Comparison of ENCODE assay signal across 8 mouse cellular contexts in genomic region chr2:157078059-157078792, GRCm38 (mm10). TPM values are rescaled to one million over a fixed set of nuclear protein-coding genes. Genes with fewer than 3 reads are reported as not detected.
DNase-seq lines count a peak whose midpoint lies in the region; ATAC-seq and TF ChIP-seq lines count a peak whose summit lies in the region.

No protein-coding gene starts in this region.

- no peaks in the 10 kb centered on the region for H3K9me3 ChIP-seq in lung, embryonic 14.5 days (ENCODE audit: low read depth, low read length)
- no peaks in the 10 kb centered on the region for H3K9me3 ChIP-seq in forebrain, embryonic 14.5 days (replicated peaks; ENCODE audit: control insufficient read depth, low read length)

- H3K36me3 ChIP-seq in lung, embryonic 14.5 days (ENCODE audit: insufficient read depth): peaks cover 23% of the 10 kb centered on the region
- peaks cover 9% of the 10 kb centered on the region; the same call in 1 of the 2 replicates for H3K36me3 ChIP-seq in forebrain, embryonic 14.5 days (ENCODE audit: control insufficient read depth, insufficient read depth, low read length)
- no peaks in the 10 kb centered on the region for H3K36me3 ChIP-seq in myocyte (ENCODE audit: control insufficient read depth, insufficient read depth)

- intact Hi-C loops in left cerebral cortex, postnatal 14 days (cut with DNase I): loop anchor here (5.0 kb wide), 2 partner anchors 36 to 201 kb away; no protein-coding TSS in a partner anchor

- no peak for TF ChIP-seq CTCF in lung, embryonic 14.5 days (IDR thresholded peaks at IDR 0.05; ENCODE audit: low read depth)
- TF ChIP-seq CTCF in brain, embryonic 14.5 days (IDR thresholded peaks at IDR 0.05; ENCODE audit: borderline replicate concordance, extremely low read depth, insufficient read depth, insufficient read length): no peak

- H3ac ChIP-seq in myocyte (ENCODE audit: control insufficient read depth, insufficient read length): peak overlapping the region; percentile 66

- ATAC-seq in lung, embryonic 14.5 days (ENCODE audit: insufficient read depth): peak; percentile 7; the same call in 1 of the 2 replicates
- ATAC-seq in forebrain, embryonic 14.5 days: peak; percentile 6
- no peak for ATAC-seq in megakaryocyte-erythroid progenitor cell, adult 5-6 weeks (replicated peaks; ENCODE audit: low FRiP score, low TSS enrichment, poor library complexity, severe bottlenecking)

- peak overlapping the region; percentile 97 for H3K27ac ChIP-seq in lung, embryonic 14.5 days (ENCODE audit: low read depth)
- peak overlapping the region; percentile 98 for H3K27ac ChIP-seq in forebrain, embryonic 14.5 days (ENCODE audit: low read depth, low read length)

- WGBS in lung, embryonic 14.5 days: under 1% methylated on average over 70 of the region's 79 CpGs
- under 1% methylated on average over 63 of the region's 79 CpGs for WGBS in forebrain, embryonic 14.5 days

- H3K4me1 ChIP-seq in lung, embryonic 14.5 days (ENCODE audit: insufficient read depth): peaks cover 40% of the 10 kb centered on the region
- peaks cover 46% of the 10 kb centered on the region for H3K4me1 ChIP-seq in forebrain, embryonic 14.5 days (ENCODE audit: control insufficient read depth, insufficient read depth, low read length)

- no peak for TF ChIP-seq POLR2A in brain, embryonic 14.5 days (IDR thresholded peaks at IDR 0.05; ENCODE audit: borderline replicate concordance, extremely low read depth, insufficient read depth, insufficient read length, poor library complexity, severe bottlenecking)
- TF ChIP-seq POLR2A in myocyte (IDR thresholded peaks at IDR 0.05; ENCODE audit: insufficient read length, low read depth): peak; percentile 15

- peak overlapping the region; percentile 96 for H3K4me2 ChIP-seq in lung, embryonic 14.5 days
- H3K4me2 ChIP-seq in forebrain, embryonic 14.5 days (ENCODE audit: low read length): peak overlapping the region; percentile 89
- H3K4me2 ChIP-seq in myocyte (ENCODE audit: low read depth): peak overlapping the region; percentile 81

- no peak for DNase-seq in lung, embryonic 14.5 days
- DNase-seq in lung, postnatal 14 days: no peak
- peak; percentile 31 for DNase-seq in brain, embryonic 14.5 days (ENCODE audit: low read depth)
- no peak for DNase-seq in forebrain, embryonic 14.5 days (ENCODE audit: low spot score)
- peak; percentile 61 for DNase-seq in kidney, postnatal 14 days
- DNase-seq in left cerebral cortex, postnatal 14 days (ENCODE audit: low spot score in 2 of 2): no peak

- H3K79me2 ChIP-seq in myocyte (ENCODE audit: control insufficient read depth, insufficient read depth): peaks cover 50% of the 10 kb centered on the region

- no peaks in the 10 kb centered on the region for H3K27me3 ChIP-seq in lung, embryonic 14.5 days (ENCODE audit: insufficient read depth, low read length)
- H3K27me3 ChIP-seq in forebrain, embryonic 14.5 days (replicated peaks; ENCODE audit: control insufficient read depth, insufficient read depth, low read length): no peaks in the 10 kb centered on the region
- no peaks in the 10 kb centered on the region for H3K27me3 ChIP-seq in myocyte (ENCODE audit: control insufficient read depth, insufficient read depth, insufficient read length)

- peak overlapping the region; percentile 95 for H3K9ac ChIP-seq in lung, embryonic 14.5 days
- peak overlapping the region; percentile 98 for H3K9ac ChIP-seq in forebrain, embryonic 14.5 days (ENCODE audit: low read length)

- peak overlapping the region; percentile 91 for H3K4me3 ChIP-seq in lung, embryonic 14.5 days (ENCODE audit: low read depth, low read length)
- peak overlapping the region; percentile 96 for H3K4me3 ChIP-seq in forebrain, embryonic 14.5 days (ENCODE audit: low read depth, low read length)
- H3K4me3 ChIP-seq in myocyte: peak overlapping the region; percentile 92

TF ChIP-seq in myocyte, 11 proteins besides CTCF, POLR2A, EP300 and RAD21:
- TF ChIP-seq CEBPB (IDR thresholded peaks at IDR 0.05; ENCODE audit: insufficient read depth, poor library complexity, severe bottlenecking): no peak
- no peak for TF ChIP-seq MAX (IDR thresholded peaks at IDR 0.05; ENCODE audit: low read depth)
- no peak for TF ChIP-seq MYOG (IDR thresholded peaks at IDR 0.05; ENCODE audit: control insufficient read depth in 1 of 3, insufficient read depth in 1 of 3, insufficient read length in 2 of 3, low read depth in 2 of 3)
- TF ChIP-seq USF1 (IDR thresholded peaks at IDR 0.05; ENCODE audit: low read depth): no peak
- peak in 1 of 3 experiments; percentile 4 for TF ChIP-seq MYOD1 (IDR thresholded peaks at IDR 0.05; ENCODE audit: control insufficient read depth in 1 of 3, insufficient read length in 2 of 3, low read depth in 2 of 3)

RNA-seq across cellular contexts. Expression of gene Soga1, which starts 0.8 kb away (rescaled TPM):
- polyA plus RNA-seq in lung, embryonic 14.5 days (2014; fragmentation: Nextera tagmentation; extraction: Ambion mirVana): 8.6 and 8.9 TPM in 2 replicates
- polyA plus RNA-seq in brain, embryonic 14.5 days (2012; rRNA removed): 21.3 and 40.2 TPM in 2 replicates
- polyA plus RNA-seq in forebrain, embryonic 14.5 days (2014; fragmentation: Nextera tagmentation; extraction: Ambion mirVana): 5.9 and 8.1 TPM in 2 replicates
- 11.9 TPM for polyA plus RNA-seq in myocyte (2012; fragmentation: generic; extraction: Trizol)
- 11.0 and 11.7 TPM in 2 replicates for total RNA-seq in megakaryocyte-erythroid progenitor cell, adult 5-6 weeks (2014; fragmentation: Nextera tagmentation)
- total RNA-seq in megakaryocyte-erythroid progenitor cell, adult 5-6 weeks (2017): 5.6 and 8.6 TPM in 2 replicates
- 10 to 100 TPM; 38.8 to 41.1 TPM for total RNA-seq in left cerebral cortex, postnatal 14 days (2021)

RNA-seq across cellular contexts. Expression of gene Tldc2, which starts 8.6 kb away (rescaled TPM):
- not detected in 2 replicates for polyA plus RNA-seq in lung, embryonic 14.5 days (2014; fragmentation: Nextera tagmentation; extraction: Ambion mirVana)
- polyA plus RNA-seq in brain, embryonic 14.5 days (2012; rRNA removed): not detected in 2 replicates
- not detected in 2 replicates for polyA plus RNA-seq in forebrain, embryonic 14.5 days (2014; fragmentation: Nextera tagmentation; extraction: Ambion mirVana)
- polyA plus RNA-seq in myocyte (2012; fragmentation: generic; extraction: Trizol): not detected
- not detected in 2 replicates for total RNA-seq in megakaryocyte-erythroid progenitor cell, adult 5-6 weeks (2014; fragmentation: Nextera tagmentation)
- not detected in 2 replicates for total RNA-seq in megakaryocyte-erythroid progenitor cell, adult 5-6 weeks (2017)
- not detected for total RNA-seq in left cerebral cortex, postnatal 14 days (2021)

RNA-seq across cellular contexts. Expression of gene Samhd1, which starts 56.8 kb away (rescaled TPM):
- 36.2 and 37.0 TPM in 2 replicates for polyA plus RNA-seq in lung, embryonic 14.5 days (2014; fragmentation: Nextera tagmentation; extraction: Ambion mirVana)
- 15.0 and 19.2 TPM in 2 replicates for polyA plus RNA-seq in brain, embryonic 14.5 days (2012; rRNA removed)
- polyA plus RNA-seq in forebrain, embryonic 14.5 days (2014; fragmentation: Nextera tagmentation; extraction: Ambion mirVana): 13.6 and 15.6 TPM in 2 replicates
- 14.0 TPM for polyA plus RNA-seq in myocyte (2012; fragmentation: generic; extraction: Trizol)
- total RNA-seq in megakaryocyte-erythroid progenitor cell, adult 5-6 weeks (2014; fragmentation: Nextera tagmentation): 63.5 and 64.5 TPM in 2 replicates
- 48.9 and 60.9 TPM in 2 replicates for total RNA-seq in megakaryocyte-erythroid progenitor cell, adult 5-6 weeks (2017)
- total RNA-seq in left cerebral cortex, postnatal 14 days (2021): 10 to 100 TPM; 12.0 to 14.1 TPM

Comparison
In these comparisons a context has a peak if more than half of its experiments do, and no peak if none do; other contexts are left out.
1. DNase-seq: peak in brain, embryonic 14.5 days (single experiment) and kidney, postnatal 14 days (single experiment); none in lung, embryonic 14.5 days (single experiment), lung, postnatal 14 days (single experiment), forebrain, embryonic 14.5 days (single experiment) and left cerebral cortex, postnatal 14 days (0 of 2).
2. Peak in every context shown above with its lines, with median percentiles within 50 percentile points of each other: H3K4me2 ChIP-seq and H3K4me3 ChIP-seq.